Mouse (Mus musculus): Measurements from ENCODE around the gene Pgls.

DNA sequence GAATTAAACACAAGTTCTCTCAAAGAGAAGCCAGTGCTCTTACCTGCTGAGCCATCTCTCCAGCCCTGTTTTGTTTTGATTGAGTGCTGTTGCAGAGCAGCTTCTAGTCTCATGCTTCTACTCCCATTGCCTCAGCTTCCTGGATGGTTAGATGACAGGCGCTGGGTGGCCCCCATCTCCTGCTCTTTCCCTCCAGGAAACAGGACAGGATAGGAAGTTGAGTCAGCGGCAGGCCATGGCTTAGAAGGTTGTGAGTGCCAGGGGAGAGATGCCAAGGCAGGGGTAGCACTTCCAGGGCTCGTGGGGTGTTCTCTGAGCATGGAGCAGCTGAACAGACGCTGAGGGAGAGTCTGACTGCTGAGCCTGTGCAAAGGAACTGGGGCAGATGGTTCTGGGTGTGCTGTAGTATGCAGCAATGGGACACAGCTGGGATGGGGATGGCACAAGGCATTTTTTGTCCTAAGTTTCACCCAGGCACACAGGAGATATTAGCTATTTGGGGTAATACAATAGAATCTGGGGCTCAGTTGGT is 14.1 kb upstream of the Pgls start:
- TF ChIP-seq CTCF (IDR thresholded peaks at IDR 0.05) (no peak), POLR2A (IDR thresholded peaks at IDR 0.05; ENCODE audit: insufficient read depth, low read depth, low read length) (no peak)

Measured in heart, adult 2 months (tissue).